Mouse (Mus musculus) limb, embryonic 15.5 days (tissue): ENCODE measurements at regions not wholly inside any gene's neighbourhood (a gene's known extent, or its start where the extent isn't known, plus 50 kb on each side); places are given as distances from the start of the nearest gene placed in this dataset.

Experiments used
- ATAC-seq: fragments of 200-750 bp; cut with Nextera tagmentation; 2 replicates; pipeline ENCODE4 v1.8.0; 2017; ENCODE audit warnings: low read depth, moderate TSS enrichment; ENCODE audit not compliant: insufficient number of reproducible peaks, low FRiP score, low TSS enrichment
- H3K27ac ChIP-seq: fragments of 300-500 bp; sonication (generic); 2 replicates; pipeline ENCODE4 v1.5.1; 2015; ENCODE audit warnings: moderate library complexity, mild to moderate bottlenecking, inconsistent platforms
- H3K27me3 ChIP-seq: fragments of 300-500 bp; sonication (generic); 2 replicates; pipeline ENCODE4 v1.6.1; 2015; ENCODE audit warnings: inconsistent platforms
- H3K36me3 ChIP-seq: fragments of 300-500 bp; sonication (generic); 2 replicates; pipeline ENCODE4 v1.6.1; 2015; ENCODE audit warnings: inconsistent platforms
- H3K4me1 ChIP-seq: fragments of 300-500 bp; sonication (generic); 2 replicates; pipeline ENCODE4 v1.6.1; 2015; ENCODE audit warnings: inconsistent platforms
- H3K4me2 ChIP-seq: fragments of 300-500 bp; sonication (generic); 2 replicates; pipeline ENCODE4 v1.6.1; 2015; ENCODE audit warnings: mild to moderate bottlenecking, inconsistent platforms
- H3K4me3 ChIP-seq: fragments of 300-500 bp; sonication (generic); 2 replicates; pipeline ENCODE4 v1.5.1; 2015; ENCODE audit warnings: mild to moderate bottlenecking, inconsistent platforms
- H3K9ac ChIP-seq: fragments of 300-500 bp; sonication (generic); 2 replicates; pipeline ENCODE4 v1.6.1; 2015; ENCODE audit warnings: inconsistent platforms
- H3K9me3 ChIP-seq: fragments of 300-500 bp; sonication (generic); 2 replicates; pipeline ENCODE4 v1.6.1; 2016; ENCODE audit warnings: inconsistent platforms
- WGBS: fragments of 180-500 bp; shearing (Covaris S2); methylation state at CpG from one replicate; pipeline ENCODE4 v1.1.7; 2015; 5-methylcytosine and 5-hydroxymethylcytosine counted together

GRCm38 (mm10) chr3:103429227-103429788 is 145.7 kb upstream of the Syt6 start:
- 18% methylated on average over 5 of the region's 5 CpGs for WGBS
- H3K9ac ChIP-seq = no peak overlapping the region
- peaks cover 8% of the 10 kb centered on the region; the same call in 1 of the 2 replicates for H3K4me1 ChIP-seq
- H3K27ac ChIP-seq = 0 out of 2 replicates have a peak overlapping the region, but pooled peaks have one; percentile 38
- H3K4me3 ChIP-seq = no peak overlapping the region
- ATAC-seq = no peak
- H3K27me3 ChIP-seq = no peaks in the 10 kb centered on the region
- H3K9me3 ChIP-seq = no peaks in the 10 kb centered on the region
- no peaks in the 10 kb centered on the region for H3K36me3 ChIP-seq
- H3K4me2 ChIP-seq = no peak overlapping the region

GRCm38 (mm10) chr3:103430131-103430530 is 144.9 kb upstream of the Syt6 start:
- 63% methylated on average over 4 of the region's 4 CpGs for WGBS
- H3K9me3 ChIP-seq = no peaks in the 10 kb centered on the region
- ATAC-seq = no peak
- no peak overlapping the region for H3K27ac ChIP-seq
- no peaks in the 10 kb centered on the region for H3K27me3 ChIP-seq
- H3K36me3 ChIP-seq = no peaks in the 10 kb centered on the region
- no peak overlapping the region for H3K4me2 ChIP-seq
- H3K4me3 ChIP-seq = no peak overlapping the region
- no peak overlapping the region for H3K9ac ChIP-seq
- H3K4me1 ChIP-seq = peaks cover 8% of the 10 kb centered on the region; the same call in 1 of the 2 replicates

GRCm38 (mm10) chr3:103432254-103432653 is 142.8 kb upstream of the Syt6 start:
- H3K9ac ChIP-seq = no peak overlapping the region
- no peak for ATAC-seq
- WGBS = 41% methylated on average over 5 of the region's 5 CpGs
- no peak overlapping the region for H3K4me3 ChIP-seq
- H3K4me2 ChIP-seq = no peak overlapping the region
- H3K27ac ChIP-seq = no peak overlapping the region
- H3K9me3 ChIP-seq = no peaks in the 10 kb centered on the region
- H3K27me3 ChIP-seq = no peaks in the 10 kb centered on the region
- no peaks in the 10 kb centered on the region for H3K36me3 ChIP-seq
- peaks cover 8% of the 10 kb centered on the region; the same call in 1 of the 2 replicates for H3K4me1 ChIP-seq

GRCm38 (mm10) chr3:103436902-103437603 is 138.0 kb upstream of the Syt6 start:
- Histone ChIP-seq H3K9ac (no peak overlapping the region), H3K27ac (no peak overlapping the region), H3K36me3 (no peaks in the 10 kb centered on the region), H3K9me3 (no peaks in the 10 kb centered on the region), H3K4me3 (no peak overlapping the region), H3K4me1 (peaks cover 5% of the 10 kb centered on the region; the same call in 1 of the 2 replicates), H3K27me3 (no peaks in the 10 kb centered on the region), H3K4me2 (no peak overlapping the region)
- ATAC-seq = no peak
- WGBS = 72% methylated on average over 9 of the region's 9 CpGs

GRCm38 (mm10) chr3:103438791-103439354 is 136.2 kb upstream of the Syt6 start:
- WGBS = 65% methylated on average over 12 of the region's 12 CpGs
- Histone ChIP-seq H3K4me1 (peaks cover 10% of the 10 kb centered on the region), H3K27me3 (no peaks in the 10 kb centered on the region), H3K4me3 (no peak overlapping the region), H3K4me2 (no peak overlapping the region), H3K9ac (no peak overlapping the region), H3K27ac (no peak overlapping the region), H3K36me3 (no peaks in the 10 kb centered on the region), H3K9me3 (no peaks in the 10 kb centered on the region)
- no peak for ATAC-seq

GRCm38 (mm10) chr3:103443247-103443646 is 131.8 kb upstream of the Syt6 start:
- H3K4me2 ChIP-seq = no peak overlapping the region
- peak; percentile 48; the same call in 1 of the 2 replicates for ATAC-seq
- 17% methylated on average over 6 of the region's 6 CpGs for WGBS

GRCm38 (mm10) chr3:103445852-103446251 is 129.2 kb upstream of the Syt6 start:
- no peaks in the 10 kb centered on the region for H3K27me3 ChIP-seq
- no peaks in the 10 kb centered on the region for H3K9me3 ChIP-seq
- 83% methylated on average over 8 of the region's 8 CpGs for WGBS
- H3K27ac ChIP-seq = no peak overlapping the region
- no peaks in the 10 kb centered on the region for H3K36me3 ChIP-seq
- no peak overlapping the region for H3K4me3 ChIP-seq
- ATAC-seq = no peak
- peaks cover 10% of the 10 kb centered on the region for H3K4me1 ChIP-seq
- no peak overlapping the region for H3K9ac ChIP-seq
- H3K4me2 ChIP-seq = no peak overlapping the region

More at GRCm38 (mm10) chr3:103443247-103443646, 131.8 kb upstream of the Syt6 start:
- peak overlapping the region; percentile 60 for H3K27ac ChIP-seq
- H3K4me1 ChIP-seq = peaks cover 10% of the 10 kb centered on the region
- no peak overlapping the region for H3K4me3 ChIP-seq
- no peaks in the 10 kb centered on the region for H3K27me3 ChIP-seq
- no peaks in the 10 kb centered on the region for H3K36me3 ChIP-seq
- H3K9me3 ChIP-seq = no peaks in the 10 kb centered on the region
- H3K9ac ChIP-seq = no peak overlapping the region

GRCm38 (mm10) chr3:103449851-103450250 is 125.2 kb upstream of the Syt6 start:
- Histone ChIP-seq H3K4me2 (no peak overlapping the region), H3K9ac (no peak overlapping the region), H3K36me3 (no peaks in the 10 kb centered on the region), H3K4me1 (no peaks in the 10 kb centered on the region), H3K27ac (no peak overlapping the region), H3K27me3 (no peaks in the 10 kb centered on the region), H3K4me3 (no peak overlapping the region), H3K9me3 (no peaks in the 10 kb centered on the region)
- no peak for ATAC-seq
- 61% methylated on average over 7 of the region's 7 CpGs for WGBS

GRCm38 (mm10) chr3:103451971-103452370 is 123.1 kb upstream of the Syt6 start:
- H3K4me2 ChIP-seq = no peak overlapping the region
- WGBS = 60% methylated on average over 3 of the region's 3 CpGs
- no peaks in the 10 kb centered on the region for H3K9me3 ChIP-seq
- H3K27ac ChIP-seq = no peak overlapping the region
- no peaks in the 10 kb centered on the region for H3K36me3 ChIP-seq
- no peaks in the 10 kb centered on the region for H3K4me1 ChIP-seq
- no peak overlapping the region for H3K9ac ChIP-seq
- ATAC-seq = no peak
- no peak overlapping the region for H3K4me3 ChIP-seq
- no peaks in the 10 kb centered on the region for H3K27me3 ChIP-seq

GRCm38 (mm10) chr3:103463760-103464159 is 111.3 kb upstream of the Syt6 start:
- no peak overlapping the region for H3K27ac ChIP-seq
- no peaks in the 10 kb centered on the region for H3K36me3 ChIP-seq
- H3K27me3 ChIP-seq = no peaks in the 10 kb centered on the region
- no peak overlapping the region for H3K4me3 ChIP-seq
- ATAC-seq = no peak
- H3K4me2 ChIP-seq = no peak overlapping the region
- peaks cover 4% of the 10 kb centered on the region for H3K4me1 ChIP-seq
- no peak overlapping the region for H3K9ac ChIP-seq
- WGBS = 52% methylated on average over 4 of the region's 4 CpGs
- H3K9me3 ChIP-seq = no peaks in the 10 kb centered on the region

GRCm38 (mm10) chr3:103464181-103464580 is 110.8 kb upstream of the Syt6 start:
- 60% methylated on average over 5 of the region's 5 CpGs for WGBS
- Histone ChIP-seq H3K36me3 (no peaks in the 10 kb centered on the region), H3K4me1 (peaks cover 4% of the 10 kb centered on the region), H3K27me3 (no peaks in the 10 kb centered on the region), H3K4me3 (no peak overlapping the region), H3K27ac (no peak overlapping the region), H3K9ac (no peak overlapping the region), H3K9me3 (no peaks in the 10 kb centered on the region), H3K4me2 (no peak overlapping the region)
- no peak for ATAC-seq

GRCm38 (mm10) chr3:103464729-103465128 is 110.3 kb upstream of the Syt6 start:
- no peaks in the 10 kb centered on the region for H3K9me3 ChIP-seq
- ATAC-seq = no peak
- no peak overlapping the region for H3K9ac ChIP-seq
- 26% methylated on average over 4 of the region's 4 CpGs for WGBS
- no peak overlapping the region for H3K4me3 ChIP-seq
- no peak overlapping the region for H3K27ac ChIP-seq
- H3K27me3 ChIP-seq = no peaks in the 10 kb centered on the region
- H3K4me2 ChIP-seq = no peak overlapping the region
- H3K4me1 ChIP-seq = peaks cover 4% of the 10 kb centered on the region
- H3K36me3 ChIP-seq = no peaks in the 10 kb centered on the region
